Mouse (Mus musculus): ENCODE data around the gene Fgfr2.

Gene Fgfr2

DNA sequence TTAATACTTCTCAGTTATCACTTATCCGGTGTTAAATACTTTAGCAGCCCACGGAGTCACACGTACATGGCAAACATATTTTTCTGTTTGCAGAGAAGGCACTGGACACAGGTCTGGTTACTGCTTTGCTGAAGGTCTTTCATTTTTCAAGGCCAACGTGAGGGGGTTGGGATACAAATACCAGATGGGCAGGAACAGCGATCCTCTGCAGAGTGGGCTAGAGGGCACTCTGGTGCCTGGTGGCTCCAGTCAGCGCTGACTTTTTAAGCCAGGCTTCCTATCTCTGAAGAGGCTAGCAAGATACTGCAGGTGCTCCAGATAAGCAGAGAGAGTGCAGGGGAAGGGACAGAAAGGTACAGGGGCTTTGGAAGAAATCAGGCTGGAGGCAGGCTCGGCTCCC is 2487.9 kb downstream of the Fgfr2 start:
- no peak for DNase-seq

DNA sequence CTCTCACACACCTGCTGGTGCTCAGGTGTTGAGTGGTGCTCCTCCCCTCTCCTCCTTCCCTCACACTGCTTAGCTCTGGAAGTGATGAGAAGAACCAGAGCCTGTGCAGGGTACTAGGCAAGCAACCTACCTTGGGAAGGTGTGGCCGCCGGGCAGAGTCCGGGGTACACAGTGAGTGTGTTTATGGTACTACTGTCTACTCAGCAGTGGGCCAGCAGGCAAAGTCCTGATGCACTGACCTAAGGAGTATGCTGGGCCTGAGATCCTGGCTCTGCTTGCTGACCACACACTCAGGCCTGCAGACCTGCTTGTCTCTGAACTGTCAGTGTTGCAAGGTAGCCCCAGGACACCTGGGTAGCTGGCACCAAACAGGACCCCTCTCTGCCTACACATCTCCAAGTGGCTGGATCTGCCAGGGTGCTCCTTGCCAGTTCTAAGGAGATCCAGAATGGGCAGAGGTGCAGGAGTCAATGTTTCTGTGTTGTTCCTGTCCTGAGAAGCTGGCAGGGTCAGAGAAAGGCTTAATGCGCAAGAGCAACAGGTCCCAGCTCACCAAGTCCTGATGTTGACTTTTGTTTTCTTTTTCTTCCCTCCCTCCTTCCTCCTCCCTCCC is 2488.8 kb downstream of the Fgfr2 start:
- peak in 1 of 2 experiments; percentile 54 for DNase-seq

DNA sequence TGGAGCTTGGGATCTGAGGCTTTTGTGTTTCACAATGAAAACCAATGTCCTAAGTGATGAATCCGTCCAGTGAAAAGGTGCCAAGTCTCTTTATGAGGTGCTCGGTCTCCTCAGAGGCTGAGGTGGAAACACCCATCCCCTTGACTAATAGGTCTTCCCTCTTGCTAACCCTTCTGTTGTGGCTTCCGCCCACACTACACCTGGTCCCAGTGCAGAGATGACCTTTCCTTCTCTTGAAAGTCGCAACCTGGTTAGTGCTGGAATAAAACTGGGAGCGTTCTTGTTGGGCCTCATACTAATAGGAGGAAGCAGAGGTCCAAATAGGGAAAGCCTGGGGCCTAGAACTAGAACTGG is 2490.8 kb downstream of the Fgfr2 start:
- no peak for DNase-seq

DNA sequence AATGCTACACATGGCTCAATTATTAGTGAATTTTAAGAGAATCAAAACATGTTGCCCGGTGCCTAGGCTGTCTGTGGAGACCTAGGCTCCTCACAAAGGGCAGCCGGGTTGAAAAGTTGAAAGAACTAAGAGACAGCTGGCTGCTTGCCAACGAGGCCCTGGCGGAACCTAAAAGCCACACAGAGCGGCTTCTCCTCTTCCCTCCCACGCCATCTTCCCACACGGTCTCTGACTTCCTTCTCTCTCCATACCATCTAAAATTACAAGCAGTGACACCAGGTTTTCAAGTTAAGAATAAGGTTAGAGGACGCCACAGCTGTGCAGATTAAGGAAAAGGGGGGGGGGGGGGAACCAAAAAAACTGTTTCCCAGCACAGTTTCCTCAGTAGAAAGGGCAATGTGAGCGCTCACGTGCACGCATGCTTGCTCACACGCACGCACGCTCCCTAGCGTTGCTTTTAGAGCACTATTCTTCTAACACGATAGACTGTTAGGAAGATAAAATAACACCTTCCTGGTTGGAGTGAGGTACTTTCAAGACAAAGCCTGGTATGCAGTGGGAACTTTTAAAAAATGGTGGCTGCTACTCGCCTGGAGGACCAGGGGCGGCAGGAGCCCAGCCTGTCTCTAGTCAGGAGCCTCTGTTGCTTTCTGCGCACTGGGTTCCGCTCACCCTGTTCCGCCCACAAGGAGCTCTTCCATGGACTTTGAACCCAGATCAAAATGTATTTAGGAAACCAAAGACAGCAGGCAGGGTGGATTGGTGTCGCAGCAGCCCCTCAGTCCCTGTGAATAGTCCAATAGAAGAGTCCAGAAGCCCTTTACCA is 2491.4 kb downstream of the Fgfr2 start:
- peak; percentile 82 to 89 for DNase-seq

DNA sequence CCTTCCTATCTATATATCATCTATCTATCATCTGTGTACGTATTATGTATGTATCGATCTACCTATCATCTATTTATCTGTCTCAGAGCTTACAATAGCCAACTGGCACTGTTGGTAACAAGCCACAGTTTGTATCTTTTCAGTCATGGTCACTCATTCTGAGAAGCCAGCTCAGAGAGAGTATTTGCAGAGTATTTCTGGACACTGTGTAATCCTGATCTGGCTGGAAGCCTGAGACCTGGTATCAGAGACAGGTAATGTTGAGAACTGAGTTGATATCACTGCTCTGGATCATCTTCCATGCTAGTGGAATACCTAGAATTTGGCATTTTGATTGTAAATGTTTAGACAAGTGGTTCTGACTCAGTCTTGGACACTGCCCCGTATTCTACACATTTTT is 2492.2 kb downstream of the Fgfr2 start:
- DNase-seq: no peak

- no peak for DNase-seq
Measured at GRCm38 (mm10) chr7:130629999-130630398, 2493.2 kb downstream of the Fgfr2 start.

DNA sequence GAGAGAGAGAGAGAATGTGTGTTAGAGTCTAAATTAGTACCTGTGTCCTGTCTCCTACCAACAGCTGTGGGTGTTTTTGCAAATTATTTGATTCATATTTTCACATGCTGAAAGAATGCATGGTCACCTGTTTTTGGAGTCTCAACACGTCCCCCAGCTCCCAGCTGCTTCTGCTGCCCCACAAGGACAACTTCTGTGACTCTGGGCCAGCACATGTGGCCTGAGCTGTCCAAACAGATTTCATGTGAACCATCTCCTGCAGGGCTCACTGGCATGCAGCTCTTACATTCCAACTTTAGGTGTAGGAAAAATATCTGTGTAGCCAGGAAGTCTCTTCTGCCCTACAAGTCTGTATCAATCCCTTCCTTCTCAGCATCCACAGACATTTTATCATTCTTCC is 2494.5 kb downstream of the Fgfr2 start:
- no peak for DNase-seq

- DNase-seq: no peak
Measured at GRCm38 (mm10) chr7:130625361-130625760, 2497.8 kb downstream of the Fgfr2 start.

GRCm38 (mm10) chr7:130624299-130624698 is 2498.9 kb downstream of the Fgfr2 start:
- no peak for DNase-seq

- DNase-seq: no peak
Measured at GRCm38 (mm10) chr7:130622359-130622758, 2500.8 kb downstream of the Fgfr2 start.

DNA sequence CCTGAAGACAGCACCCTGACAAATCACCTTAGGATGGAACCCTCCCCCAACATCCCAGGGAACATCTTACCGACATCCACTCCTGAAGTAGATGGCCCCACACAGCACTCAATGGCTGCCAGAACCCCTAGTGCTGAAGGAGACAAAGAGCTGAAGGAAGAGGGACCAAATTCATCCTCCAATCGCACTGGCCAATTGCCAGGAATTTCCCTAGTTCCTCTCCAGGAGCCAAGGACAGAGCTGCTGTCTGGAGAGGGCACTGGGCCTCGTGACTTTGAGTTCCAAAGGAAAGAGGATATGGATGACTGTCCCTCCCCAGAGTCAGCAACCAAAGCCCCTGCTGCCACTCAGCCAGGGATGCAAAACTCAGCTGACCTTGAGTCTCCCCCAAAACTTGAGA is 2501.2 kb downstream of the Fgfr2 start:
- no peak for DNase-seq

- no peak for DNase-seq
Measured at GRCm38 (mm10) chr7:130621068-130621467, 2502.1 kb downstream of the Fgfr2 start.

DNA sequence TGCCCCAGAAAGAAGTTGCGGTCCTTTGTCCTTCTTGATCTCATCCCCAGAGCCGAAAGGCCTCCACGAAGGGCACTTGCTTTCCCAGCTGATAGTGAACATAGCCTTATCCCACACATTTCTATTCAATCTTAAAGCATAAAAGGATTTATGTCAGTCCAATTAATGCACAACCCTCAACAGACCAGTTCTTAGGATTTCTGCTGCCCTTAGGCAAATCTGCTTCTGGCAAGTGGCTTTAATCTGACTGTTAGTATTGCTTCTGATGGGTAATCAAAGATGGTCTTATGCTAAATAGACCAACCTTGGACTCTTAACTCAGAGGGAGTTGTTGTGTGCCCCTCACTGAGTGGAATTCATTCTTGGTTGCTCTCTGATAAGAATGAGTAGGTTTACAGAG is 2505.6 kb downstream of the Fgfr2 start:
- DNase-seq: no peak

- DNase-seq: no peak
Measured at GRCm38 (mm10) chr7:130613973-130614372, 2509.2 kb downstream of the Fgfr2 start.

GRCm38 (mm10) chr7:130606958-130607357 is 2516.2 kb downstream of the Fgfr2 start:
- no peak for DNase-seq

DNA sequence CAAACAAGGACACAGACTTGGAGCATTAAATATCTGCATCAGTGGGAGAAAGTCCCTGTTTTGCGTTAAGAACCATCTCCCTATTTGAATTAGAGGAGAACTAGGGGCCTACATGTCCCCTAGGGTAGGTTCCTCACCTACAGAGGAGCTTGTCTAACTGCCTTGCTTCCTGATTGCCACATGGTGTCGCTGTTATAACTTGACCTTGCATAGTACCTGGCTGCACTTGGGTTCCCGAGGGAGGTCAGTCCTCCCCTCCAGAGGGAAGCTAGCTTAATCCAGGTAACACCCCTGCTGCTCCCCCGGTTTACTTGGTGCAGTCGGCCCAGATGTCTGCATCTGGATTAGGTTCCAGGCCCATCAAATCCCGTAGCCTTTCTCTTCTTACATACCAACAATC is 2518.0 kb downstream of the Fgfr2 start:
- peak; percentile 13 to 21 for DNase-seq

- no peak for DNase-seq
Measured at GRCm38 (mm10) chr7:130604390-130604789, 2518.8 kb downstream of the Fgfr2 start.

- no peak for DNase-seq
Measured at GRCm38 (mm10) chr7:130603556-130603955, 2519.6 kb downstream of the Fgfr2 start.

DNA sequence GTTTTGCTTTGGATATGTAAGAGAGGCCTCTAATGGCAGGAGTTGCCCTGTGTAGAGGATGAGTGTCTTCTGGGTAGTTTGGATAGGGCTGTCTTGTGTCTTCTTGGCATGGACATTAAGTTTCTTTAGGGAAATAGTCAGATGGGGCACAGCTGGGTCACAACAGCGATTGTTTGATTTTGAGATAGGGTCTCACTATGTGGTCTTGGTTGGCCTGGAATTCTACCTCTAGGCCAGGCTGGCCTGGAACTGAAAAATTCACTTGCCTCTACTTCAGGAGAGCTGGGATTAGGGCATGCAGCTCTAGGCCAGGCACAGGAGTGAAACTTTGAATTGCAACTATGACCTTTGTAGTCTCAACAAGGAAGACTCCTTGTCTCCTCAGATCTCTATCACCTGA is 2520.3 kb downstream of the Fgfr2 start:
- no peak for DNase-seq

DNA sequence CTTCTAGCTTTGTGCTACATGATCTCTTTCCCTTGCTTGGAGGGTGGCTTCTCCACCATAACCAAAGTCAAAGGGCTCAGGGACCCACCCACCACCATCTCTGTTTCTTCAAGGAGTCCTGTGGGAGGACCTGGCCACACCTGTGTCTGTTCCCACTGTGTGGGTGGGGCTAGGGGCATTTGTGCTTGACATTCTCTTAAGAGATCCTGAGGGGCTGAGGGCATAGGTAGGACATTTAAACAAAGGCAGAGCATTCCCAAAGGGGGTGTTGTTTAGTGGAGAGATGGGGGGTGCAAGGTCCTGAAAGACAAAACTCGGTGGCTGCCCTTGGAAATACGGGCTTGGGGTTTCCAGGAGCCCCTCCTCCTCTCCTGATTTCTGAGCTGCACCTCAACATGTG is 2522.6 kb downstream of the Fgfr2 start:
- DNase-seq: no peak

DNA sequence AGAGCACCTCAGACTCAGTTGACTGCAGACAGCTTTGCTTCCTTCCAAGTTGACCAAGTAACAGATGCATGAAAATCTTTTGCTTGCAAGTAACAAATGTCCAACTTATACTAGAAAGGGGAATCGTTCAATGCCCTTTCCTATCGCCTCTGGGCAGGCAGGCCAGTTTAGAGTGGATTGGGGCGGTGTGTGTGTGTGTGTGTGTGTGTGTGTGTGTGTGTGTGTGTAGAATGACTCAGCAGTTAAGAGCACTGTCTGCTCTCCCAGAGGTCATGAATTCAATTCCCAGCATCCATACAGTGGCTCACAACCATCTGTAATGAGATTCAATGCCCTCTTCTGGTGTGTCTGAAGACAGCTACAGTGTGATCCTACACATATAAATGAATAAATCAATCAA is 2523.1 kb downstream of the Fgfr2 start:
- DNase-seq: no peak

DNA sequence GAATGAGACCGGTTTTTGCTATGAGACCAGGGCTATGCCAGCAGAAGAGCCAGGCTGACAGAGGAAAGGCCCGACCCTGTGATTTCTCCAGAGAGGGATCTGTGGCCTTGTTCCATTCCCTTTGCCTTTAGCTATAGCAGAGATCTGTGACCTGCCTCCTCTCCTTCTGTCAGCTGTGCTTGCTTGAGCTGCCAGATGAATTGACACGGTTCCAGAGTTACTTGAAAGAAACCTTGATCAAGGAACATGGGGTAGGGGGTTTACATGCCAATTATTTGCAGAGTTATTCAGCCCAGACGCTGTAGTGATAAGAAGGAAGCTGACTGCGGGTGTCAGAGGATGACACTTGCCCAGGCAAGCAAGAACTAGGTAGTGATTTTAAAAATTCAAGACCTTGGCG is 2525.6 kb downstream of the Fgfr2 start:
- no peak for DNase-seq

DNA sequence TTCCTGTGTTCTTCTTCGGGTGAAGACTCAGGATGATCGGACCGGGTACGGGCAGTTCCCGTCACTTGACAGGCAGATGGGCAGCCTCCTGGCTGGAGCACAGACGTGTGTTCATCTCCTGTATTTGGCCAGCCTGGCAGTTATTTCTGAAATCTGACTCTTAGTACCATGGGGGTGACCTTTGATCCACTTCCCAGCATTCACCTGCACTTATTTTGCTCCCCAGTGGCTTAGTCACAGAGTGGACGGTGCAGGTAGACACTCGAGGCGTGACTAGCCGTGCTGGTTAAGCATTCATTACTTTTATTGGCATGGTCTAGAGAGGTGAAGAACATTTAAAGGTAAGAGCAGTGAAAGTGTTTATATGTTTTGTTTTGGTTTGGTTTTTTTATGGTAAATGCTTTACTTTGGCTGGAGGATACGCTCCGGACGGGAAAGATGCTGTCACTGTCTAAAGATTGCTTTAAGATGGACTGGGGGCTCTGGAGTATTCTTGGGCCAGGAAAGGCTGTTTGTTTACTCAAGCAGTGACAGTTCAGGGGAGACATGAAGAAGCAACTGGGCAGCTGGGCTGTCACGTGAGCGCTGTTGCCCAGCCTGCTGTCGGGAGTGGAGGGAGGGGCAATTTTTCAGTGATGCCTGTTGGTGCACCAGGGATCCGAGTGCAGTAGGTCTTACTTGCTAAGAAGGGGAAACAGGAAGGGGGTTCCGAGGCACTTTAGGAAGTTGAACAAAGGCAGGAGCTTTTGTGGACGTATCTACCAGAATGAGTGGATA is 2526.9 kb downstream of the Fgfr2 start:
- DNase-seq: peak; percentile 36 to 63
